Mouse (Mus musculus) embryo, embryonic 11.5 days (tissue): ENCODE data around the gene Lrmda.

Source experiments
- DNase-seq: peaks from one replicate; pipeline ENCODE4 v3.0.0-alpha.2; 2012; ENCODE audit warnings: low read depth, low spot score

The Lrmda gene

GRCm38 (mm10) chr14:22712388-22712787 lies 692.9 kb downstream of the Lrmda start:
- DNase-seq: no peak

DNA sequence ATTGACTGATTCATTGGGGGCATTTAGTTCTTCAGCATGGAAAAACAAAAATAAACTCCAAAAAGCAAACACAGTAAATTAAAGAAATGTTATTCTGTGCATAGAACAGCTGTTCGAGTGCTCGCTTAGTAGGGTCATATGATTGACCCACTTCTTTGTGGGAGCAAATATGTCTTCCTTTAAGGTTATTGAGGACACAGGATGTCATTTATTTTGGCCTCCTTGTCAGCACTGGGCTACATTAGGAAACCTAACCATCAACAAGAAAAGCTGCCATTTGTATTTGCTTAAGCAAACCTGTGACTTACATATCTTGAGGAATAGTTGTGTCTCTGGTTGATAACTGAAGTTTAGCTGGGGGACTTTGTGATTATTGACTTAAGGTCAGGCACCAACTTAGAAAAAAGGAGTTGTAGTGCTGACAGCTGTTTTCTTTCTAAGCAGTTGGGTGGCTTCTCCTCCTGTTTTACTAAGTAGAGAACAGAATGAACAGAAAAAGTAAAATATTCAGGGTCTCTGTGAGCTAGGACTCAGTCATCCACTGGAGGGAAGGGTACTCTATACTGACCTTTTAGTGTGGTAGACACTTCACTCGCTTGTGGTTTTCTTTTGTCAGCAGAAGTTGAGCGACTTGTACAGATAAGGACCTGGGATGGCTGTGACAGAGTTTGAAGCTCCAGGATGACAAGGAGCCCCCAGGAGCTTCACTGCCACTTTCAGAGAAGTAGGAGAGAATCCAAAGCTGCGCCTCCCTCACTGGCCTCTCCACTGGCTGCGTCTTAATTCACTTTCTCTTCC lies 696.3 kb downstream of the Lrmda start:
- DNase-seq: no peak

DNA sequence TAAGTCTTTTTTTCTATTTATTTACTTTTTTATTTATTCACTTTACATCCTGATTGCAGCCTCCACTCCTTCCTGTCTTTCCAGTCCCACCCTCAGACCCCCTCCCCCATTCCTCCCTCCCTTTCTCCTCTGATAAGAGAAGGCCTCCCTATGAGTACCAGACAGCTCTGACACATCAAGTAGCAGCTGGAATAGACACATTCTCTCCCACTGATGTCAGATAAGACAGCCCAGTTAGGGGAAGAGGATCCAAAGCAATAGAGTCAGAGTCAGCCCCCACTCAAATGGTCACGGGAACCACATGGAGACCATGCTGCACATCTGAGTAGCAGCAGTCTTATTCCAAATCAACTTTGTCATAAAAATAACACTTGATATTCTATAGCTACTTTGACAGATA lies 700.5 kb downstream of the Lrmda start:
- no peak for DNase-seq

GRCm38 (mm10) chr14:22721845-22722244 lies 702.3 kb downstream of the Lrmda start:
- no peak for DNase-seq

DNA sequence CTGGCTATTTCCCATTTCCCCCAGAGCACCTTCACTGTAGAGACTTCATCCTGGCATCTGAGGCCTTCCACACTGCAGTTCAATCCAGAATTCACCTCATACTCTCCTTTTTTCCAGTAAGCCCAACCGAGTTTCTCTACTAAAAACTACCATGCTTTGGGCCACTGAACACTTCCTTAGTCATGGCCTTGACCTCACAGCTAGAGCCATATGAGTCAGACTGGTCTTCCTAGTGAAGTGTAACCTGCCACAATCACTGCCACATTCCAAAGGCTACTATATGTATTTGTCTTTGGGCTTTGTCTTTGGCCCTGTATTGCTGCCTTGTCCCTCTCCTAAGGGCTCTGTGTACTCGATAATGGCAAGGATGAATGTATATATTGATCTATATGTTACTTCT lies 708.0 kb downstream of the Lrmda start:
- DNase-seq: no peak

DNA sequence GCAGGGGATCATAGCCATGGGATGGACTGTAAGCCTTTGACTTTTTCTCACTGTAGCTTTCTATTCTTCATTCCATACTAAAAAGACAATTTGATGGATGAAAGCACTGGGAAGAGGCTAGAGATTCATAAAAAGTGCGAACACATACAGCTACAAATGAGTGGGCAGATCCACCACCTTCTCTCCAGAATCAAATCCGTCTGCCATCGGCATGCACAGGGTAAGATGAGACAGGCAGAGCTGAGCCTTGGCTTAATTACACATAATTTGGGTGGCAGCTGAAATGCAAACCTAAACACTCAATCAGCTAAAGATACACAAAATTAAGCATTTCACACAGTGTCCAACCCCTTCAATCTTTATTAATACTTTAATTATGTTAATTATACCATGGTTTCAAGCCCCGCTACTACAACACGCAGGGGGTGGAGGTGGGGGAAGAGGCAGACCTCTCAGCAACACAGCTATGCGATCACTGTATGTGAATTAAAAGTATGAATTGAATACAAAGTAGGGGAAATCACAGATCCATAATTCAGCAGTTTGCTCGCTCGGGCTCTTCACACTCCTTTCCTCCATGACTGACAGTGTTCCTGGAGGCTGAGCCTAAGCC lies 709.2 kb downstream of the Lrmda start:
- no peak for DNase-seq

DNA sequence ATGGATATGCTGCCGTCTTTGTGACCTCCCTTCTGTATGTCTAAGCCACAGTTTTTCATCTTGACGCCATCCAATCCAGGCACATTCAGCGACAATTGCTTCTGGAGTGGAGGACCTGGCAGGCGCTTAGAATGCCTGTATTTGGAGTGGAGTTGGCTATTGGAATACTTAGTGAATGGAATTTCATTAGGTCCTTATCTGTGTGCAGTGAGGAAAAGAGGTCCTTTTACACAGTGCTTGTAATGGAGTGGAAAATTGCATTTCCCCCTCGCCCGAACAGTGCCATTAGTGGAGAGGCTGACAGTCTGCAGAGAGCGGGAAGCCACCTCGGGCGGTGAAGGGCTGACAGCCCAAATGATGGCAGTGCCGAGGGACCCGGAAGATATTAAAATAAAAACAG lies 719.1 kb downstream of the Lrmda start:
- DNase-seq: no peak

GRCm38 (mm10) chr14:22742527-22742926 lies 723.0 kb downstream of the Lrmda start:
- DNase-seq: no peak

DNA sequence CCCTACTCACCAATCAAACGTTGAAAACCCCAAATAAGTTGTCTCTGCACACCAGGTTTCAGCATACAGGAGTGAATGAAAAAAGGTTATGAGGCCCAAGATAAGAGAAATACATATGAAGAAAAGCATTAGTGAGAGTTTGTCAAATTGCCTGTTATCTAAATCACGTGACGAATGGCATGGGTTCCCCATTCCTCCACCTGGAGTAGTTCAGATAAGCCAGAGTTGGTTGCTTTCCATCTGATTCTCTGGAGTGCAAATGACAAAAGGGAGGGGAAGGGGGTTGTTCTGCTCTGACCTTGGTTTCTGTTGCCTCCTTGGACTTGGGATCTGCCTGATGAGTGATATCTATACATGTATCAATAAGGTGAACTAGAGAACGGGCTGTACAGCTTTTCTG lies 723.8 kb downstream of the Lrmda start:
- no peak for DNase-seq

- DNase-seq: no peak
Observed at GRCm38 (mm10) chr14:22744701-22745100, 725.2 kb downstream of the Lrmda start.

DNA sequence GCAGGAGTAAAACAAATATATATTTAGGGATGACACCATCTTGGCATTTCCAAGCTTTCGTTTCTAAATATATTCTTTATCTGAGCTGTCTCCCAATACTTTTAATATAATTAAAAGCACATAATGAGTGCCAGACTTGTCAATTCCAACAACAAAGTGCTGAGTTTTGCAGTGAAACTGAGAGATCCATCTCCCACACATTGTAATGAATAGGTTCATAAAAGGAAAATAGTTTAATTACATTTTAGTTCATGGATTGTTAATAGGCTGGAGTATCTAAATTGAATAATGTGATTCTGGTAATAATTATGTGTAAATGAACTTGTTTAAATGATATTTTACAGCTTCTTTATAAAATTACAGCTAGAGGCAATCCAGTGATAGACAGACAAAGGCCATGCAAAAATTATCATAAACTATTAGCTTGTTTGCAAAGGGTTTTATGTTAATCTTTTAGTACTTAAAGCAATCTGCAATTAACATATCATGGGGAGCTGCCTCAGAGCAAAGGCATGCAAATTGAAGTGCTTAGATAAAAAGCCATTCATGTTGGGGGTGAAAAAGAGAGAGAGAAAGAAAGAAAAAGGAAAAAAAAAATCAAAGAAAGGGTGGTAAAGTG lies 725.9 kb downstream of the Lrmda start:
- DNase-seq: no peak

GRCm38 (mm10) chr14:22745882-22746480 lies 726.5 kb downstream of the Lrmda start:
- DNase-seq: no peak

GRCm38 (mm10) chr14:22747816-22748215 lies 728.3 kb downstream of the Lrmda start:
- no peak for DNase-seq

DNA sequence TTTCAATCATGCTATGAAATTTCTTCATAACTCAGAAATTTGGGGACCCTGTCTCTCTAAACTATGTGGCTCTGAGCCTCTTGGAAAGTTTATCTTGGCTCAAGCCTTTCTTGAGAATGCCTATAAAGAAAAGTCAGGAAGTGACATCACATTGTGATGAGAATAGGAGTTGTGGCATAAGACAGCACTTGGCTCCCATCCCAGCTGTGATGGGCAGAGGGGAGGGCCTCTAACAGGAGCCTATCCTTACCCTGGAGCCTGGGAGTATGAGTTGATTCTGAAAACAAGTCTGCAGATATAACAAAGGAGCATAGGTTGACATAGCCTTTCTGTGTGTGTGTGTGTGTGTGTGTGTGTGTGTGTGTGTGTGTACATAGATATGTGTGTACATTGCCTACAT lies 730.9 kb downstream of the Lrmda start:
- DNase-seq: no peak

GRCm38 (mm10) chr14:22751290-22751689 lies 731.8 kb downstream of the Lrmda start:
- no peak for DNase-seq

DNA sequence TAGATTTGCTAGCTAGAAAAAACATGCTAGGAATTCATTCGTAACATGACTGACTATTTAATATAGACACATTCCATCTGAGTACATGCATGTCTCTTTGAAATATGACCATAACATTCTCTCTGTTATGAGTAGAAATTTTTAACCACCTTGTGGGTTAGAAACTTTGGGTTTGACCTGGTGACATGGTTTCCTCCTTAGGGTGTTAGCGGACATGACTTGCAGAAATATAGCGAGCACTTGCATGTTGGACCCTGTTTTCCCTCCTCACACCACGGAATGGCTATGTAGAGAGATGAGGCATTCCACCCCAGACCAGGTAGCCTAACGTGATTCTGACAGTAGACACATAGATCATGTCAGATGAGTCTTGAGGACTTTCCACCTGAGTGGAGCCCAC lies 735.1 kb downstream of the Lrmda start:
- no peak for DNase-seq

- DNase-seq: no peak
Observed at GRCm38 (mm10) chr14:22757493-22757892, 738.0 kb downstream of the Lrmda start.

DNA sequence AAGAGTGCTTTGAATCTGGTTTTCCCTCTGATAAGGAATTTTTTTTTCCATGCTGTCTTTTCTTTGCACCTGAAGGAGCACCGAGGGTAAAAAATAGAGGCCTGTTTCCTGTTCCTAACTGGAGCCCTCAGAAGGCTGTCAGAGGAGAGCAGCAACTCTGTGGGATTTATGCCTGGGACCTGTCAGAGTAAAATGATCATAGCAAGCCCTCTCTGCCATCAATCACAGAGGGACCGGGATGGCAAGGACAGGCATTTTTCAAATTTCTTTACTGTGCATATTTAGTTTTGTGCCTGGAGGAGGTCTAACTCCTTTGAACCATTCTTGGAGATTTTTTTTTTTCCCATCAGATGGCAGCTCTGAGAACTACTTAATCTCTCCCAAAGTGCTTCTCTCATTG lies 739.7 kb downstream of the Lrmda start:
- no peak for DNase-seq

GRCm38 (mm10) chr14:22759673-22760072 lies 740.2 kb downstream of the Lrmda start:
- no peak for DNase-seq

- no peak for DNase-seq
Observed at GRCm38 (mm10) chr14:22760241-22761039, 740.9 kb downstream of the Lrmda start.

DNA sequence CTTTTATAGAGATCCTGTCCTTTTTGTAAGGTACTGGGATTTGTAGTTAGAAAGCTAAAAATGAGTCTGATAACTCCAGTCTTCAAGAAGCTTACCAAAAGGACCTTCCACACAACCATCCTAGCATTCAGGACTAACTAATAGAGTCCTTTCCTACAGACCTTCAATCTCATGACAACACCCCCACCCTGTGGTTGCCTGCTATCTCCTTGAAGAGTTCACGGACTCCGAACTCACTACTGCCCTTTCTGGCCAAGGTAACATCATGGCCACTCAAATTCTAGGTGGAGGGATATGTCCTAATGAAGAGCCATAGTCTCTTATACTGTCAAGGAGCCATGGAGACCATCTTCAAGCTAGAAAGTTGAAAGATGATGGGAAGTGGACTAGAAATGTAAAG lies 762.2 kb downstream of the Lrmda start:
- no peak for DNase-seq

GRCm38 (mm10) chr14:22782365-22782764 lies 762.9 kb downstream of the Lrmda start:
- peak; percentile 27 for DNase-seq
